Mouse (Mus musculus): ENCODE data around the gene Hpcal4.

Hpcal4 gene

GRCm38 (mm10) chr4:123202094-123202420 is 19.0 kb downstream of the Hpcal4 start:
- DNase-seq: no peak

- no peak for DNase-seq
Measured at GRCm38 (mm10) chr4:123207337-123207736, 24.3 kb downstream of the Hpcal4 start.

- DNase-seq: no peak
Measured at GRCm38 (mm10) chr4:123210996-123211395, 28.0 kb downstream of the Hpcal4 start.

- no peak for DNase-seq
Measured at GRCm38 (mm10) chr4:123211453-123211852, 28.4 kb downstream of the Hpcal4 start.

GRCm38 (mm10) chr4:123212330-123212729 is 29.3 kb downstream of the Hpcal4 start:
- no peak for DNase-seq

- DNase-seq: no peak
Measured at GRCm38 (mm10) chr4:123213975-123214374, 30.9 kb downstream of the Hpcal4 start.

GRCm38 (mm10) chr4:123215367-123215766 is 32.3 kb downstream of the Hpcal4 start:
- DNase-seq: no peak

- peak; percentile 26 for DNase-seq
Measured at GRCm38 (mm10) chr4:123216782-123217181, 33.8 kb downstream of the Hpcal4 start.

GRCm38 (mm10) chr4:123219720-123220357 is 36.8 kb downstream of the Hpcal4 start:
- DNase-seq: peak; percentile 69

- DNase-seq: no peak
Measured at GRCm38 (mm10) chr4:123220637-123221036, 37.6 kb downstream of the Hpcal4 start.

- DNase-seq: no peak
Measured at GRCm38 (mm10) chr4:123223309-123223708, 40.3 kb downstream of the Hpcal4 start.

GRCm38 (mm10) chr4:123225718-123226403 is 42.8 kb downstream of the Hpcal4 start:
- no peak for DNase-seq

GRCm38 (mm10) chr4:123227707-123228106 is 44.7 kb downstream of the Hpcal4 start:
- peak; percentile 13 for DNase-seq

GRCm38 (mm10) chr4:123228270-123228669 is 45.2 kb downstream of the Hpcal4 start:
- peak; percentile 9 for DNase-seq

- DNase-seq: no peak
Measured at GRCm38 (mm10) chr4:123229166-123229565, 46.1 kb downstream of the Hpcal4 start.

GRCm38 (mm10) chr4:123232841-123233240 is 49.8 kb downstream of the Hpcal4 start:
- DNase-seq: no peak

- DNase-seq: peak; percentile 48
Measured at GRCm38 (mm10) chr4:123233492-123234084, 50.6 kb downstream of the Hpcal4 start, which contains the start of gene Heyl. Gene Heyl (plus strand): TSS chr4:123233556.

GRCm38 (mm10) chr4:123235835-123236430 is 52.9 kb downstream of the Hpcal4 start:
- DNase-seq: no peak

- DNase-seq: no peak
Measured at GRCm38 (mm10) chr4:123236431-123237031, 53.5 kb downstream of the Hpcal4 start.

GRCm38 (mm10) chr4:123237386-123238266 is 54.6 kb downstream of the Hpcal4 start:
- no peak for DNase-seq

GRCm38 (mm10) chr4:123239361-123240203 is 56.6 kb downstream of the Hpcal4 start:
- DNase-seq: peak; percentile 46
